ENCODE assay signal across 13 mouse cellular contexts in genomic region chr5:35058216-35058615, GRCm38 (mm10). TPM values are rescaled to one million over a fixed set of nuclear protein-coding genes. Genes with fewer than 3 reads are reported as not detected.
DNase-seq lines count a peak whose midpoint lies in the region; ATAC-seq and TF ChIP-seq lines count a peak whose summit lies in the region.
"Had no signal": no experiment of that assay in that cellular context is flagged by ENCODE, and none has a peak within 500 bp of the region (broad histone marks: within the 10 kb centered on the region; RNA-seq: fewer than 3 reads in every experiment).

No protein-coding gene starts in this region.

- H3K9me3 ChIP-seq in heart, embryonic 11.5 days (replicated peaks; ENCODE audit: control insufficient read depth, low read length), result no peaks in the 10 kb centered on the region
- no peaks in the 10 kb centered on the region for H3K9me3 ChIP-seq in lung, embryonic 15.5 days
- H3K9me3 ChIP-seq in heart, postnatal 0 days (replicated peaks; ENCODE audit: control insufficient read depth, low read length), result no peaks in the 10 kb centered on the region
- H3K9me3 ChIP-seq: embryonic facial prominence, embryonic 13.5 days had no signal

- H3K9ac ChIP-seq in heart, embryonic 11.5 days (ENCODE audit: low read depth, low read length), result no peak overlapping the region
- H3K9ac ChIP-seq in lung, embryonic 15.5 days, result no peak overlapping the region
- H3K9ac ChIP-seq in heart, postnatal 0 days (replicated peaks; ENCODE audit: low read depth, low read length), result no peak overlapping the region
- H3K9ac ChIP-seq: embryonic facial prominence, embryonic 13.5 days had no signal

- H3K27me3 ChIP-seq in heart, embryonic 11.5 days (ENCODE audit: control insufficient read depth, insufficient read depth, low read length), result peaks cover 43% of the 10 kb centered on the region
- H3K27me3 ChIP-seq in lung, embryonic 15.5 days, result peaks cover 29% of the 10 kb centered on the region
- H3K27me3 ChIP-seq in heart, postnatal 0 days (ENCODE audit: control insufficient read depth, insufficient read depth, low read length), result no peaks in the 10 kb centered on the region; the same call in 1 of the 2 replicates
- H3K27me3 ChIP-seq in myocyte (ENCODE audit: control insufficient read depth, insufficient read depth, insufficient read length), result no peaks in the 10 kb centered on the region

- no peak for TF ChIP-seq CTCF in heart, postnatal 0 days (IDR thresholded peaks at IDR 0.05; ENCODE audit: low read depth)

- peak overlapping the region; percentile 93 for H3K4me2 ChIP-seq in heart, embryonic 11.5 days
- H3K4me2 ChIP-seq in lung, embryonic 15.5 days, result peak overlapping the region; percentile 96; the same call in 1 of the 2 replicates
- peak overlapping the region; percentile 89 for H3K4me2 ChIP-seq in heart, postnatal 0 days (ENCODE audit: low read depth, low read length)
- H3K4me2 ChIP-seq in myocyte (ENCODE audit: low read depth), result peak overlapping the region; percentile 87

- peaks cover 19% of the 10 kb centered on the region for H3K79me2 ChIP-seq in myocyte (ENCODE audit: control insufficient read depth, insufficient read depth)

- no peak for TF ChIP-seq EP300 in heart, postnatal 0 days (IDR thresholded peaks at IDR 0.05; ENCODE audit: low read depth)

- DNase-seq in heart, adult 9 months (ENCODE audit: low spot score in 2 of 2), result no peak
- no peak for DNase-seq in lung, postnatal 14 days
- no peak for DNase-seq in heart, postnatal 0 days (ENCODE audit: low spot score)
- no peak for DNase-seq in cerebellum, postnatal 36 days
- DNase-seq: cerebellum, adult 9-10 months; lung, postnatal 36 days had no signal

- TF ChIP-seq POLR2A in myocyte (IDR thresholded peaks at IDR 0.05; ENCODE audit: insufficient read length, low read depth), result peak; percentile 23

- 55% methylated on average over 1 of the region's 1 CpGs for WGBS in heart, embryonic 11.5 days (ENCODE audit: insufficient replicate concordance)
- 56% methylated on average over 1 of the region's 1 CpGs for WGBS in lung, embryonic 15.5 days
- 53% methylated on average over 1 of the region's 1 CpGs for WGBS in heart, postnatal 0 days

- peaks cover 22% of the 10 kb centered on the region for H3K4me1 ChIP-seq in heart, embryonic 11.5 days (ENCODE audit: control insufficient read depth, insufficient read depth, low read length)
- peaks cover 18% of the 10 kb centered on the region for H3K4me1 ChIP-seq in lung, embryonic 15.5 days
- H3K4me1 ChIP-seq in heart, postnatal 0 days (ENCODE audit: control insufficient read depth, insufficient read depth), result peaks cover 43% of the 10 kb centered on the region

- H3K27ac ChIP-seq in heart, embryonic 11.5 days (ENCODE audit: low read depth, low read length), result no peak overlapping the region
- no peak overlapping the region for H3K27ac ChIP-seq in lung, embryonic 15.5 days
- no peak overlapping the region for H3K27ac ChIP-seq in heart, postnatal 0 days (ENCODE audit: low read depth)
- H3K27ac ChIP-seq: embryonic facial prominence, embryonic 13.5 days had no signal

- ATAC-seq in heart, embryonic 11.5 days (replicated peaks; ENCODE audit: insufficient number of reproducible peaks, low FRiP score, low TSS enrichment), result no peak
- ATAC-seq in lung, embryonic 15.5 days (ENCODE audit: borderline replicate concordance, extremely low read depth, low FRiP score, low TSS enrichment), result no peak
- no peak for ATAC-seq in heart, postnatal 0 days (ENCODE audit: insufficient read depth, low read depth)
- ATAC-seq: intestine, embryonic 16.5 days had no signal

- H3K36me3 ChIP-seq in heart, embryonic 11.5 days (ENCODE audit: control insufficient read depth, insufficient read depth, low read length), result no peaks in the 10 kb centered on the region
- no peaks in the 10 kb centered on the region for H3K36me3 ChIP-seq in lung, embryonic 15.5 days
- H3K36me3 ChIP-seq in heart, postnatal 0 days (replicated peaks; ENCODE audit: control insufficient read depth, insufficient read depth, low read length), result no peaks in the 10 kb centered on the region
- no peaks in the 10 kb centered on the region for H3K36me3 ChIP-seq in myocyte (ENCODE audit: control insufficient read depth, insufficient read depth)
- H3K36me3 ChIP-seq: embryonic facial prominence, embryonic 13.5 days had no signal

- peak overlapping the region; percentile 67; the same call in 1 of the 2 replicates for H3K4me3 ChIP-seq in heart, embryonic 11.5 days (ENCODE audit: low read depth, low read length)
- H3K4me3 ChIP-seq in lung, embryonic 15.5 days, result no peak overlapping the region
- H3K4me3 ChIP-seq in heart, postnatal 0 days (ENCODE audit: low read depth, low read length), result peak overlapping the region; percentile 79; the same call in 1 of the 2 replicates
- H3K4me3 ChIP-seq in myocyte, result peak overlapping the region; percentile 46

- H3ac ChIP-seq in myocyte (ENCODE audit: control insufficient read depth, insufficient read length), result peak overlapping the region; percentile 42

TF ChIP-seq in myocyte, 11 proteins besides CTCF, POLR2A, EP300 and RAD21:
- TF ChIP-seq MYOG (IDR thresholded peaks at IDR 0.05; ENCODE audit: control insufficient read depth in 1 of 3, insufficient read depth in 1 of 3, insufficient read length in 2 of 3, low read depth in 2 of 3), result no peak
- TF ChIP-seq E2F4 (IDR thresholded peaks at IDR 0.05; ENCODE audit: insufficient read depth), result no peak
- TF ChIP-seq MAX (IDR thresholded peaks at IDR 0.05; ENCODE audit: low read depth), result no peak
- TF ChIP-seq SRF (IDR thresholded peaks at IDR 0.05; ENCODE audit: control insufficient read depth, insufficient read length, low read depth), result no peak
- TF ChIP-seq MYOD1 (IDR thresholded peaks at IDR 0.05; ENCODE audit: control insufficient read depth in 1 of 3, insufficient read length in 2 of 3, low read depth in 2 of 3), result no peak
- no peak for TF ChIP-seq TCF3 (IDR thresholded peaks at IDR 0.05; ENCODE audit: insufficient read length, low read depth)
TF ChIP-seq in myocyte: peak in this region for 0.

RNA-seq across cellular contexts. Expression of gene Dok7, which starts 1.6 kb away (rescaled TPM):
- polyA plus RNA-seq in heart, embryonic 11.5 days (2014; fragmentation: Nextera tagmentation; extraction: Ambion mirVana), result 2.8 and 3.3 TPM in 2 replicates
- polyA plus RNA-seq in lung, embryonic 15.5 days (2015; fragmentation: Nextera tagmentation; extraction: Ambion mirVana), result 1.6 and 2.6 TPM in 2 replicates
- 27.7 and 37.7 TPM in 2 replicates for total RNA-seq in heart, postnatal 0 days (2014; rRNA removed; ENCODE audit: low replicate concordance)
- polyA plus RNA-seq in heart, postnatal 0 days (2015; fragmentation: Nextera tagmentation; extraction: Ambion mirVana), result 14.1 and 15.0 TPM in 2 replicates
- 49.5 TPM for polyA plus RNA-seq in myocyte (2012; fragmentation: generic; extraction: Trizol)
- total RNA-seq: liver, adult 2 months; neutrophil, adult 5-6 weeks had no signal
- polyA plus RNA-seq: liver, adult 2 months had no signal

RNA-seq across cellular contexts. Expression of gene Hgfac, which starts 16.9 kb away (rescaled TPM):
- 0.23 and 0.66 TPM in 2 replicates for polyA plus RNA-seq in heart, embryonic 11.5 days (2014; fragmentation: Nextera tagmentation; extraction: Ambion mirVana)
- 0.56 and 1.8 TPM in 2 replicates for polyA plus RNA-seq in lung, embryonic 15.5 days (2015; fragmentation: Nextera tagmentation; extraction: Ambion mirVana)
- total RNA-seq in heart, postnatal 0 days (2014; rRNA removed; ENCODE audit: low replicate concordance), result 0.19 TPM in 1 of 2 replicates, not detected in the other
- 0.16 and 0.36 TPM in 2 replicates for polyA plus RNA-seq in heart, postnatal 0 days (2015; fragmentation: Nextera tagmentation; extraction: Ambion mirVana)
- 0.26 TPM for polyA plus RNA-seq in myocyte (2012; fragmentation: generic; extraction: Trizol)
- total RNA-seq: neutrophil, adult 5-6 weeks had no signal

RNA-seq across cellular contexts. Expression of gene Lrpap1, which starts 47.4 kb away (rescaled TPM):
- polyA plus RNA-seq in heart, embryonic 11.5 days (2014; fragmentation: Nextera tagmentation; extraction: Ambion mirVana), result 130 and 151 TPM in 2 replicates
- 130 and 145 TPM in 2 replicates for polyA plus RNA-seq in lung, embryonic 15.5 days (2015; fragmentation: Nextera tagmentation; extraction: Ambion mirVana)
- total RNA-seq in heart, postnatal 0 days (2014; rRNA removed; ENCODE audit: low replicate concordance), result 35.9 and 43.7 TPM in 2 replicates
- polyA plus RNA-seq in heart, postnatal 0 days (2015; fragmentation: Nextera tagmentation; extraction: Ambion mirVana), result 85.8 TPM in 2 replicates
- polyA plus RNA-seq in myocyte (2012; fragmentation: generic; extraction: Trizol), result 46.2 TPM
